Mouse (Mus musculus) embryo, embryonic 11.5 days (tissue): Measurements from ENCODE around the gene Mesd.

ENCODE experiments used
- DNase-seq: peaks from one replicate; pipeline ENCODE4 v3.0.0-alpha.2; 2012; ENCODE audit warnings: low read depth, low spot score

Mesd gene

GRCm38 (mm10) chr7:83884021-83884658 is at the start of gene Mesd, which contains the start of gene Tlnrd1:
Mesd (plus strand) TSS chr7:83884466.
Tlnrd1 (minus strand) TSS chr7:83884305.
- peak; percentile 86 for DNase-seq

DNA sequence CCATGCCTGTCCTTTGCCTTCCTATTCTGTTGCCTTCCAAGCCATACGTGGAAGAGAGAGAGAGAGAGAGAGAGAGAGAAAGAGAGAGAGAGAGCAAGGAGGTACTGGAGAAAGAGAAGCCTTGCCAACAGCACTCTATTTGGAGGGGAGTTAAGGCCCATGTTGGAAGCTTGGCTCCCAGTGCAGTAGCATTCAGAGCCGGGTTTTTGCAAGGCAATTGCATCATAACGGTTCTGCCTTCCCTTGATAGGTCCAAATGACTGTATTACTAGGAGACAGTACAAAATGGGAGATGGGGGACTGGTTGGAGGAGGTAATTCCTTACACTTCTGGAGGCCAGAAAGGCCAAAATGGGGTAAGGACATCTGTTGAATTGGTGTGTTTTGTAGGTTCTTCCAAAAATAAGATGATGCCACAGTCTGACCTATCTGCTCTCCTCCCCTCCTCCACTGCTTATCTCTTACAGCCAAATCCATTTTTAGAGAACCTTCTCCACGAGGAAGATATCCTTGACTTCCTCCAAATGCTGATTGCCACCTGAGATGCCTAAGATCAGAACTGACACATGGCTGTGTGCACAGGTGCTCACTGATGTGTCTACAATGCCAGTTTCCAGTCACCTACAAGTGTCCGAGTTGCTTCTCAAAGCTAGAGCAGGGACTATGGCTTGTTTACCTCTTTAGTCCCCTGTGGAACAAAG is 45.6 kb upstream of the Mesd start:
- no peak for DNase-seq

DNA sequence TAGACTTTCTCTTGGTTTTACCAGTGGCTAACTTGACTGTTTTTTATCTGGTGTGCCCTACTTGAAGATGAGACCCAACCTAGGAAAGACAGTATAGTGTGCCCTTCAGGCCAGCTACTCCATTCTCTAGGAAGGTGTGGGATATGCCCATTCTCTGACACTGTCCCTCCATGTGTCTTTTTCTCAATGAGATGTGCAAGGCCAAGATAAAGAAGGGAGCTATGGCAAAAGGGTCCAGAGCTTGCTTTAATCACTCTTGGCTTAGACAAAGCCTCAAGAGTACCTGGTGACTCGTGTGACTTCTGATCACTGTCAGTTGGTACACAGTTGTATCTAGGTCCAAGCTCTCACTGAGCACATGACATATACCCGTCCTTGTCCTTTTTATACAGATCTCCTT is 44.2 kb upstream of the Mesd start:
- DNase-seq: no peak

DNA sequence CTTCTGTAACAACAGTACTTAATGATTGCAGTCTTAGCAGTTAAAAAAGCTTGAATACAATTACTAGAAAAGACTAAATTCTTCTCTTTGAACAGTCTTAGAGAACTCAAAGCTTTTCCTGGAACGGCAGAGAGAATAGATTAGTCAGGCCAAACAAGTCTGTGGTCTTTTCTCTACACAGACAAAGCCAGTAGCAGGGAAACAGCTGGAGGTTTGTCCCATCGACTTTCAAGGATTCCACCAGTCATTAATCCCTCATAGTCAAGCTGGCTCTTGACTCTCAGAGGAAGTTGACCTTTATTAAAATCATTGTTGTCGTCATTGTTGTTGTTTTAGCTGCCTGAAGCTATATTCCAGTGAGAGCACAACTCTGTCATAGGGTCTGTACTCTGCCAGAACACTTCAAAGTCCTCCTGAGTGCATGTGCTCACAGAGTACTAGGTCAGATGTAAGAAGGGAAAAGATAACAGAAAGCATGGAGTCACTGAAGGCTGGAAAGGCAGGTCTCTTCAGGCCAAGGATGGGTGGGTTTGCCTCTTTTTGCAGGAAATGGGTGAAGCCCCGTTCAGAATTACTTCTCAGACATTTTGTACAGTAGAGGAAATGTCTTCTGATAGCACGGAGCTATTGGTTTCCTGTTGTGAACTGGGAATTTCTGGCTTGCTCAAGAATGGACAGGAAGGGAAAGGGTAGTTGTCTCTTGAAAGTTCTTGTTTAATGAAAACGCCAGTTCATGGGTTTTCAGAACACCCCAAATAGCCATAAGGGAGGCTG is 41.6 kb upstream of the Mesd start:
- DNase-seq: no peak

DNA sequence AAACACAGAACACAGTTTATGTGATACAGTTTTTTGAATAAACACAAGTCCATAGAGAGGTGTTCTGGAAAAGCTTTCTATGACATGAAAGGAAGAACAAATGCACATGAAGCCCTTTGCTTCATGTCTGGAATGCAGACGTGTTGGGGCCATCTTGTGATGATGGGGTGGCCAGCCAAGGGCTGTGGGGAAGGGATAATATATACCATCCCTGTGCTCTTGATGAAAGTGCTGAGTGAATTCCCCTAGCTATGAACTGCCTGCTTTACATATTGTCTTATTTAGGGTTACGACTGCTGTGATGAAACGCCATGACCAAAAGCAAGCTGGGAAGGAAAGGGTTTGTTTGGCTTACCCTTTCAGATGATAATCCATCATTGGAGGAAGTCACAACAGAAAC is 39.5 kb upstream of the Mesd start:
- DNase-seq: no peak

- peak; percentile 22 for DNase-seq
Measured at GRCm38 (mm10) chr7:83847187-83848075, 36.8 kb upstream of the Mesd start.

GRCm38 (mm10) chr7:83851569-83852380 is 32.5 kb upstream of the Mesd start:
- DNase-seq: no peak

DNA sequence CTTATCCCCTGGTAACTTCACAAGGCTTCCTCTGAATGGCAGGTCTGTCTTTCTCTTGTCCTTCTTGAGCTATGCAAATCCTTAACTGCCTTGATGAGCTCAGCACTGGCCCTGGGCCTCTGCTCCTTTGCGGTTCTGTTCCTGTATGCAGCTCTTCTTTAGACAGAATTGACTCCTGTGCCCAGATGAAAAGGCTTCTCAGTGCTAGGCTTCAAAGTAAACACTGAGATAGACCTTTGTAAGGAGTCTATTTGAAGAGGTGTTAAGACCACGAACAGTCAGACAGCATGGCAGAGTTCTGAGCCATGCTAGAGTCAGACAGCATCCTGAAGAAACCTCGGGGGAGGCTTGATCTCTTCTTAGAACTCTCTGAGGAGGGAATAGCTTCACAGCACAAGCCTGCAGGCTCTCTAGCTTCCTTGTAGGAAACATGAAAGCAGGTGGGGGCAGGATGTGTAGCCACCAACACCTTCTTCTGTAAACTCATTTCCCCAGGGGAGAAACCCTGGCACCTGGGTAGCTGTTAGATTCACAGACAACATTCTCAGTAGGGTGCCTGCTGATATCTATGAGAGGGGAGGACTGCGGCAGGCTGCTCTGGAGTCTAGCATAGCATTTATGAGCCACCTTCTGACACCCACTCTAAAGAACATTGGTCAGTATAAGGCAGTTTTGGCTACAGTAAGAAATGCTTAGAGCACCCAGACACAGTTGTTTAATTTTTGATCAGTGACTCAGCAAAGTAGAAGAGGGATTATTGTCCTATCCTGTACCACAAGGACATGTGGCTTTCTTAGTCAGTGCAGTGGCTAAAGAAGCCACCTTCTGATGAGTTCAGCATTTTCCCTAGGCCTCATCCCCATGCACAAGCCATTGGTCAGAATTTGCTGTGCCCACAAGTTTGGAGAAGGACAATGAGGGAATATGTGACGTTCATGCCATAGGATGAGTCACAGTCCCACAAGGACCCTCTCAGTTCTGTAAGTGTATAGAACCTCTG is 31.6 kb upstream of the Mesd start:
- no peak for DNase-seq

- DNase-seq: no peak
Measured at GRCm38 (mm10) chr7:83855203-83855602, 29.1 kb upstream of the Mesd start.

DNA sequence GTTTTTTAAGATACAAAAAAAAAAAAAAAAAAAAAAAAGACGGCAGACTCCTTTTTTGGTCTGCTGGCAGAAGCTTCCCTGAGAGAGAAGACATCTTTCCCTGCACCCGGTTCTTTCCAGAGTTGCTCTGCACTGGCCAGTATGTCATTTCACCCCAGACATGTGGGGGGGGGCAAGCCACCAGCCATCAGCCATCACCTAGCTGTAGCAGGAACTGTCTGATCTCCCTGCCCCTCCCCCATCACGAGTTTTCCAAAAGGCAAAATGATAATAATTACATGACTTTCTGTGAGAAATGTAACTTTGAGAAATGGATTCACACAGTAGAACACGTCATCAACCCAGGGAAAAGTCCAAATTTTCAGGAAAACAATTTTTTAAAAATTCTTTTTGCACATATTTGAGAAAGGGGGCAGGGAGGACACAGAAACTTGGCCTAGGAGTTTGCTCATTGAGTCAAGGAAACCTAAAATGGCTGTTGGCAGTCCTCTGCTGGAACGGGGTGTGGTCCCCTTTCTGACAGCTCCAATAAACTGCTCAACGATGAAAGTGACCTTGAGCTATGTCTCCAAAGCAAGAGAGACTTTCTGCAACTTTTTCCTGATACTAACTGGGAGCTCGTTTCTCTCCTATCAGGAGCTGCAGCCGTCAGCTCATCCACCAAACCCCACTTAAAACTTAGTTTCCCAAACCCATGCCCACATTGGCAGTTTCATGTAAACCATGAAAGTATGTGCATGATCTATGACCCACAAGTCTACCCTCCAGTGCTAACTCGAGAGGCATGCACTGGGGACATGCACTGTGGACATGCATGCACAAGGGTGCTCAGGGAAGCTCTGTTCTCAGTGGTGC is 27.7 kb upstream of the Mesd start:
- DNase-seq: no peak

DNA sequence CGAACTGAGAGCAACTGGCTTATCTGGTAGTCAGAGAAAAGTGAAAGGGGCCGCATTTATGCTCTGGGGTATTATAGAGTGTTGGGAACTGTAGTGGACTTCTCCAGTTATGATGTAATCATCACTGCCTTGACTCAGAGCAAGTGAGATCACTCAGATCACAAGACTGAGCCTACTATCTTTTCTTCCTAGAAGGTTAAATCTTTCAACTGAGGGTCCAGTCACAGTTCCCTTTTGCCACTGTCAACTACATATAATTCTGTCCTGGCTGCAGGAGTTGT is 27.1 kb upstream of the Mesd start:
- no peak for DNase-seq

DNA sequence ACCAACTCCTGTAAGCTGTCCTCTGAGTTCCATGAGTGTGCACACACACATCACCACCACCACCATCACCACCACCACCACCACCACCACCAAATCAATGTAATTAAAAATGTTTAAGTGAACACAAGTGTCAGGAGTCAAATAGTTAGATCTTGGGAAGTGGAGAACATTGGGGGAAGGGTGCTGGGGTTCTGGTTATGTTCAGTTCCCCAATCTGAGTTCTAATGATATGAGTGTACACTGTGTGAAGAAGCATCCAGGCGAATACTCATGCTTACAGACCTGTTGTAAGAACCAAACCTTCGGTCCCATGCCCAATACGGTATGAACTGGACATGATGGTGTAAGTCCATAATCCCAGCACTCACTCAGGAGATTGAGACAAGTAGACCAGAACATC is 26.3 kb upstream of the Mesd start:
- no peak for DNase-seq

- no peak for DNase-seq
Measured at GRCm38 (mm10) chr7:83859378-83860083, 24.7 kb upstream of the Mesd start.

DNA sequence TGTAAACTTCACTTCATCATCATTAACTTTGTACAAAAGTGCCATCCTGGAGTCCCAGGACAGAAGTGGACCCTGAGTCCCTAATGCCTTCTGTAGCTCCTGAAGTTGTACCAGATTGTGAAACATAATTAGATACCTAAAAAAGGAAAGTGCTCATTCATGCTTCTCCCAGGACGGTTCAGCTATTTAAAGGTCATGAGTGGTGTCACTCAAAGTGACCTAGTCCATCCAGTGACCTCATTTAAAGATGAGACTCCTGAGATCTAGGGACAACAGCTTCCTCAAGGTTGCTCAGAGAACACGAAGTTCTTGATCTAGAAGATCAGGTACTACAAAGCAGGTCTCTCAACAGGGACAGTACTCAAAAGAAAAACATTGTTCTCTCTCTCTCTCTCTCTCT is 20.7 kb upstream of the Mesd start:
- no peak for DNase-seq

GRCm38 (mm10) chr7:83868200-83868599 is 16.1 kb upstream of the Mesd start:
- no peak for DNase-seq

DNA sequence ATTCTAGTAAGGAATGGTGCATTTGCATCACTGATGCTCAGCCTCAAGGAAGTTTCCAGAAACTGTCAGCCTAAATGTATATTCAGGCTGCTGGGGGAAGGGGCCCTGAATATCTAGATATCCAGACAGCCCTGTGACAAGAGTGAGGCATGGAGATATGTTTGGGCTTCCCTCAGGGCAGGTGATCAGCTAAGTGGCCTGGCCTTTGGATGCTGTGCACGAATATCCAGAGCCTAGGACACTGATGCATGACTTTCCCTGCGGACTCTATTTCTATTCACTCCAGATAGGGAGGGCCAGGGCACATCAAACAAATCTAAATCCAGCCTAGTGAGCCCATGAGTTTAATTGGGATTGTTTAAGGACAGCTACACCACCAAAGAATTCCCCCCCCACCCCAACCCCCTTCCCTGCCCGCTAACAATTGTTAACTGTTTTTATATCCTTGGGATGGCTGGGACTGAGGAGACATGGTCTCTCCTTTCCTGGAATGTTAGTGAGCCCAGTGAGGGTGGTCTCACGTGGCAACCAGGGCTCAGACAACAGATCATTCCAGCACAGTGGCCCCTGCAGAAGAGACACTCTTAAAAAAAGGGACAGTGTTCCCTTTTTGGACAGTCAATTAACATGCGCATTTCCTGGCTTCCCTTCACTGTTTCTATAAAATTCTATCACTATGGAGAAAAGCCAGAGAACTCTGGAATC is 14.3 kb upstream of the Mesd start:
- DNase-seq: no peak

DNA sequence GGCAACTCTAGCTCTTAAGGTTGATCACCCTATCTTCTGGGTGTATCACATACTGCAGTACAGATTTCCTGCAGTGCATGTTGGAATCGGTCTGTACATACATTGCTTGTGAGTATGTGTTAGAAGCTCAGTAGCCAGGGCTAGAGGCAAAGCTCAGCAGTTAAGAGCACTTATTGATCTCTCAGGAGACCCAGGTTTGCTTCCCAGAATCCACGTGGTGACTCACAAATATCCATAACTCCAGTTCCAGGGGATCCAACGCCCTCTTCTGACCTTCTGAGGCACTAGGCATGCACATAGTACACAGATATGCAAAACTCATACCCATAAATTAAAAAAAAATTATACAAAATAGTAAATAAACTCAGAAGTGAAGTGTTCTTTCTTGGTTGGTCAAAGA is 7.2 kb upstream of the Mesd start:
- DNase-seq: no peak
